Mouse (Mus musculus) cerebral cortex, adult 2 months (tissue): Measurements from ENCODE around the gene Kcnh2.

Source experiments
- WGBS: fragments of 180-500 bp; shearing (Covaris S2); methylation state at CpG from one replicate; pipeline ENCODE4 v1.1.7; 2018; 5-methylcytosine and 5-hydroxymethylcytosine counted together

The Kcnh2 gene

DNA sequence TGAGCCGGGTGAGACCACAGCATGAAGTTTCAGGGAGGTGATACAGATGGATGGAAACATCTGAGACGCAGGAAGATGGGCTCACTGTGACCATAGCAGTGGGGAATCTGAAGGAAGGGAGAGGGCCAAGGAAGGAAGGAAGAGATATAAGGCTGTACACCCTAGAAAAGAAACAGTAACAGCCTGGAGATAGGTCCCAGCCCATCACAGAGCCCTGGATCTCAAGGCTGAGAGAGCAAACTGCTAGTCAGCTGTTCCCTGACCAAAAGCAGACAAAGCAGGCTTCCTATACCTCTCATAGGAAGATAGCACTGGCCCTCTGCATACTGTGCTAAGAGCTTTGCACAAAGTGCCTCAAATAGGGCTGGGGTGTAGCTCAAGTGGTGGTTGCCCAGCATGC is 27.3 kb upstream of the Kcnh2 start:
- WGBS, result 82% methylated on average over 2 of the region's 2 CpGs

DNA sequence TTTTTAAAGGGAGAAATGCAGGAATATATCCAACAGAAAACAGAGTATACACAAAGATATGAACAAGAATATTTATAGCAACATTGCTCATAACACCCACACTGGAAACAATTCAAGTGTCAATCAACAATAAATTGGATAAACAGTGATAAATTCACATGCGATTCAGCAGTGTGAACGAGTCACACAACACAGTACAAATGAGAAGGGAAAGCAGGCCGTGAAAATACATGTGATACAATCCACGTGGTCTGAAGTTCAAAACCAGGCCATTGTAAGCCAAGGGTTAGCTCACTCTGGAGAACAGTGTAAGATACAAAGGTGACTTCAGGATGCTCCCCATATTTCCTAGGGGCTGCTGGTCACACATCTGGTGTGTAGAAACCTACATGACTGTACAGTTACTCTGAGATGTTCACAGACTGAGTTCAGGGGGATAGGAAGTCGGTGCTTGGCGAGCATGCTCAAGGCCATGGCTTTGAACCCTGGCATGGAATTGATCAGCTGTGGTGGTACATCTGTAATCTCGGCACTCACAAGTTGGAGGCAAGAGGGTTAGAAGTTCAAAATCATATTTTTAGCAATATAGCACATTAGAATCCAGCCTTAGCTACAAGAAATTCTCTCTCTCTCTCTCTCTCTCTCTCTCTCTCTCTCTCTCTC is 23.4 kb upstream of the Kcnh2 start:
- WGBS, result 72% methylated on average over 7 of the region's 7 CpGs

DNA sequence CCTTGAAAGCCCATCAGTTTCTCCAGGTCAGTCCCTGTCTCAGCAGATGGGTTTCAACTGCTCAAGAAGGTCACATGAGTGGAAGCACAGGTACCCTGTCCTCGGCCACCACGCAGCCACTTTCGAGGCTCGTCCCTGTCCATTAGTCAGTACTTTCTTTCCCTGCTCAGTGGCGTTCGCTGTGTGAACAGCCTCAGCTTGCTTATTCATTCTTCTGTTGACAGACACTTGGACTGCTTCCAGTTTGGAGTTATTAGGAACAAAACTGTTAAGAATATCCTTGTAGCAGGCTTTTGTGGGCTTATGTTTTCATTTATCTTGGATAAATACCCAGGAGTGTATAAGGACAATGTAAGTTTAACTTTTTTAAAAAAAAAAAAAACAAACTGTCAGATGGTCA is 22.8 kb upstream of the Kcnh2 start:
- 51% methylated on average over 6 of the region's 6 CpGs for WGBS

DNA sequence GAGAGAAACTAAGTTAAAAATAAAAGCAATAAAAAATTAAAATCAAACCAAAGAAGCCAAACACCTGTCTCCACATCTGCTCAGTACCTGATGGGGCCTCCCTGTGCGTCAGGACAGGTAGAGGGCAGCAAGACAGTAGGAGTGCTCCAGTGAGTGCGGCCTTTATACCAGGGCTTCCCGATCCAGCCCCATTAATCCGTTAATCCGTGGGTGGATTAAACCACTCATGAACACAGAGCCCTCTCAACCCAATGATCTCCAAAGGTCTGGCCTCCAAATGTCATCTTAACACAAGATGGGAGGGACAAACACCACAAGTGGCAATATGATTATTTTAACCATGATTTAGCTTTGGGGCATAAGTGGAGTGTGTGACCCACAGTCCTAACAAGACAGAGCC is 22.4 kb upstream of the Kcnh2 start:
- 81% methylated on average over 5 of the region's 5 CpGs for WGBS

DNA sequence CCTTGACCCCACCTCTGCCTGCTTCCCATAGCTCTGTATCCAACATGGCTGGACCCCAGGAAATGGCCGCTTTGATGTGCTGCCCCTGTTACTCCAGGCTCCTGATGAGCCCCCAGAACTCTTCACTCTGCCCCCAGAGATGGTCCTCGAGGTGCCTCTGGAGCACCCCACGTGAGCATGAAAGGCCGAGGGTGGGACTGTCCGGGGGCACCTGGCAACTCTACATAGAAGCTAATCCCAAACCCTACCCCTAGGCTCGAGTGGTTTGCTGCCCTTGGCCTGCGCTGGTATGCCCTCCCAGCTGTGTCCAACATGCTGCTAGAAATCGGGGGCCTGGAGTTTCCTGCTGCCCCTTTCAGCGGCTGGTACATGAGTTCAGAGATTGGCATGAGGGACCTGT is 18.4 kb upstream of the Kcnh2 start:
- WGBS, result 86% methylated on average over 9 of the region's 9 CpGs

DNA sequence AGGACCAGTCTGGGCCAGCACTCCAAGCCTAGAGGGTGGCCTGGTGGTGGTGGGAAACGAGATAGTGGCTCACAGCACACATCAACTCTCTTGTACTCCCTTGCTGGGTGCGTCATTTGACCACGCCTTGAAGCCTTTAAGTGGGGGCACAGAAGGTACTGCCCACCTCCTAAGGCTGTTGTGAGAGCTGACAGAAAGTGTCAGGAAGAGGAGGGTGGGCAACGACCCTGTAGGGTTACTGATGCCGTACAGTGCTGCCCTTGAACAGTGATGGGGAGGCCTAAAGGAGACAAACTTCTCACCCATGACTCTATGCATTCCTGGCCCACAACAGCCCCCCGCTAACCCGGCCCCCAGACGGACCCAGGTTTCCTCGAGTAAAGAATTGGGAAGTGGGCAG is 15.0 kb upstream of the Kcnh2 start:
- 90% methylated on average over 9 of the region's 9 CpGs for WGBS

DNA sequence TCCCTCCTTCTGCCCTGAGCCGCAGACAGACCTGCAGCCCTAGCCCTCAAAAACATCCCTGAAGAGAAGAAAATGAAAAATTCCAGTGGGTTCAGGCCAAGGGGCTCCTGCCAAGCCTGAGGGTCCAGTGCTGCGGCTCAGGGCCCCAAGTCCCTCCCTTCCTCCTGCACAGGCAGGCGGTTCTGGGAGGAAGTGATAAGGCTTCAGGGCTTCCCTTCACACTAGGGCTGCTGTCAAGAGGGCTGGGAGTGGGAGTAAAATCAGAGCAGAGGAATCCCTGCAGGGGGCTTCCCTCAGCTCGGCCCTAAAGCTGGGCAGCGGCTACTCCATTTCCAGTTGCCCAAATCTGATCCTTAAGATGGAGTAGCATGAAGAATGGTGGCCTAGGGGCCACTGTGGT is 14.1 kb upstream of the Kcnh2 start:
- WGBS, result 64% methylated on average over 5 of the region's 5 CpGs

DNA sequence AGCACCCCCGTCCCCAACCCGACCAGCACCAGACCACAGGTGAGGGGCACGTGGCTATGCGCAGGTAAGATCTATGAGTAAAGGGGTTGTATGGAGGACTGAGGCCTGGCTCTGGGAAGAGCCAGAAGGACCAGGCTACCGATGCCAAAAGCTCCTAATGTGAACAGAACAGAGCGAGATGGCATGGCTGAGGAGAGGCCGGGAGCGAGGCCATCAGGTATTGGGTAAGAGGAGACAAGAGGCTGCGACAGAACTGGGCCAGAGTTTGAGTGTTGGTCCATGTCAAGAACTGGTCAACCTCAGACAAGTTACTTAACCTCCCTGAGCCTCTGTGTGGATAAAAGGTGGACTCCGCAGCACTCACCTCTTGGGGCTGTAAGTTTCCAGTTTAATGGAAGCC is 13.6 kb upstream of the Kcnh2 start:
- WGBS, result 82% methylated on average over 10 of the region's 10 CpGs

DNA sequence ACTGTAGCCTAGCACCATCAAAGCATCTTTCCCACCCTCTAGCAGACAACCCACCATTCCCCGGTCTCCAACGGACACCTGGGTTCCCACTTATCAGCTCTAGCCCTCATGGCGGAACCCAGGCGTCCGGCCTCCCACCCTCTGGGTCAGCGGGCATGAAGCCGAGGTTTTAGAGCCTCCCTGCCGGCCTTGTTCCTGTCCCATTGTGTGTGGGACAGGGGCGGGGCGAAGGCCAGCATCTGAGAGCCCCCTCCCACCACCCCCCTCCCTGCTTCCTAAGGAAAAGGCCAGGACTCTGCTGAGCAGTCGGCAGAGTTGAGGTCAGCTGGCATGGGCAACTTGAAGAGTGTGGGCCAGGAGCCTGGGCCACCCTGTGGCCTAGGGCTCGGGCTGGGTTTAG is 13.1 kb upstream of the Kcnh2 start, which contains the start of gene Nos3:
Gene Nos3, plus strand, starts transcription at position 303 of the 400 bp plus-strand sequence.
- 63% methylated on average over 12 of the region's 12 CpGs for WGBS

DNA sequence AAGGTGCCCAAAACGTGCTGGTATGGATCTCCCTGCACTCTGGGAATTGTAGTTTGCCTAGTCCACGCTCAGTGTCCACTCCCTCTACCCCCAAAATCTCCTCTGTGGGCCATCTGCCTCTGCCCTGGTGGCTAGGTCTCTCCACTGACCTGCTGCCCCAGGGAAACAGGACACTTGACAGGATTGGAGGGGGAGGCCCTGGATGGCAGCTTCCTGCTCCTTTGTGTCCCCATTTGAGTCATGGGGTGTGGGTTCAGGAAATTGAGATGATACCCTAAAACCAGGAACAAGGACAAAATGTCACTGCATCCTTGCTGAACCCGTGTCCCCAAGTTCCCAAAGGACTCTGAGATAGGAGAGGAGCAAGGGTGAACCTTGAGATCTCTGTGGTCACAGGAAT is 12.7 kb upstream of the Kcnh2 start:
- 76% methylated on average over 3 of the region's 3 CpGs for WGBS

DNA sequence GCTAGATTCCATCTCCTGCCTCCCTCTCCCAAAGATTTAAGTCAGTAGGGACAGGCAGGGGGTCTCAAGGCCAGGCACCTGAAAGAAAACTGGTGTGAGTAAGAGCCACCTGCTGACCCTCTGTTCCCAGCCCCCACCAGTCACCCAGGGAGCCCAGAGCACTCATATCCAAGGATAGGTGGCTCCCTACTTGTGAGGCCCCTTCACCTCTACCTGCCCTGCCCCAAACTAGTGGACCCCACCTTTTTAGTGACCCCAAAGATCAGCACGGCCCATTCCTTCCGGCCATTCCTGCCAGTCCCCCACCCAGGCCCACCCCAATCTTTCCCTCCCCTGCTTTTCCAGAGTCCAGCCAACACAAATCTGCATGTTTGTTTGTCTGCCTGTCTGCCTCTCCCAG is 12.1 kb upstream of the Kcnh2 start:
- 74% methylated on average over 2 of the region's 2 CpGs for WGBS

DNA sequence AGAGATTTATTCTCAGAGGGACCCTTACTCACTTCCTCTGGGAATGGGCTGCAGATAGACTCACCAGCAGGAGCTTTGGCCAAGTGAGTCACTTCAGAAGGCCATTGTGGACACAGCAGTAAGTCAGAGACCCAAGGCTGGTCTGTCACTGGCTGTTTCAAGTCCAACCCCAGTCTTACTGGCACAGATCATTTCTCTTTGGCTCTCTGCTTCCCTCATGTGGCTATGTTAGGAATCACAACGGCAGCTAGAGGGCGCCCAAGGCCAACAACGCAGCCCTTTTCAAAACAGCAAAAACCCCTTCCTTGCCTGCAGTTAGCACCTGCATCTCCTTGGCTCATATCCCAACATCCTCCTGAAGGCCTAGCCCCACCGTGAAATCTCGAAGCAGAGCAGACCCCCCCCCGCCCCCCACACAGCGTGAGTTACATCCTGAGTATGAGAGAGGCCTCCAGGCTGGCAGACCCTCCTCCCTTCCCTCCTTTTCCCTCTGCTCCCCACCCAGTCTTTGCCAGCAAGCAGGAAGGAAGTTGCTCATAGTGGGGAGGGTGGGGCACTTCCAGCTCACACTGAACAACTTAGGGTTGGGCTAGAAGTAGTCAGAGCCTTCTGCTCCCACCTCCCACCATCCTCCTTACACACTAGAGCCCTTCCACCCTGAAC is 9.5 kb upstream of the Kcnh2 start:
- 4% methylated on average over 7 of the region's 7 CpGs for WGBS

DNA sequence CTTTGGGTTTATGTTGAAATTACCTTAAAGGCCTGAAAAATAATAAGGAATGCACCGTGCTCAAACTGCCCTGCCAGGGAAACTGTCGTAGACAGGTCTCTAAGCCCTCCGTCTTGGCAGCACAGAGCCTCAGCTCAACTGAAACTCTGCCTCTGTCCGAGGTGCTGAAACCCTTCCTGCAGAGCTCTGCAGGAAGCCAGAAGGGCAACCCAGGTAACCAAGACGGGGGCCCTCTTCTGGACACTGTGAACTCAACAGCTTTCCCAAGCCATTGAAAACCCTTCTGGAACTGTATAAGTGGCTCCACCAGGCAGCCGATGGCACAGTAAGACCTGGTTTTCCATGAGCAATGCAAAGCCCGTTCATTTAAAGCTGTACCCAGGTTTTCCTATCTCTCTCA is 6.1 kb upstream of the Kcnh2 start:
- WGBS, result 33% methylated on average over 7 of the region's 7 CpGs

DNA sequence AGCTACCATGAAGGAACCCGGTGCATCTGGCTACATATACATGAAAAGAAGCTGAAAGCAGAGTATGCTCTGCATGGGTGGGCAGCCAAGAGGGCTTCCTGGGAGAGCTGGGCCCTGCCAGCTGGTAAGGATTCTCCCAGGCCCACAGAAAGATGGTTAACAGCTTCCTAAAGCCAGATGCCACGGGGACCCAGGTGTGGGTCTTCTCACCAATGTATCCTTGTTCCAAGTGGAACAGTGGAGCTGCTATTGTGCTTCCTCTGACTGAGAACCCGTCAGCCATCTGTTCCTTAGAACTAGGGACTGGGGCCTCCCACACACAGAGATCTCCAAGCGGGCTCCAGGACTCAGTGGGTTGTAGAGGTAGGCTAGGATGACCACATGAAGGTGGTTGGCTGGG is 5.4 kb upstream of the Kcnh2 start:
- 27% methylated on average over 4 of the region's 4 CpGs for WGBS

DNA sequence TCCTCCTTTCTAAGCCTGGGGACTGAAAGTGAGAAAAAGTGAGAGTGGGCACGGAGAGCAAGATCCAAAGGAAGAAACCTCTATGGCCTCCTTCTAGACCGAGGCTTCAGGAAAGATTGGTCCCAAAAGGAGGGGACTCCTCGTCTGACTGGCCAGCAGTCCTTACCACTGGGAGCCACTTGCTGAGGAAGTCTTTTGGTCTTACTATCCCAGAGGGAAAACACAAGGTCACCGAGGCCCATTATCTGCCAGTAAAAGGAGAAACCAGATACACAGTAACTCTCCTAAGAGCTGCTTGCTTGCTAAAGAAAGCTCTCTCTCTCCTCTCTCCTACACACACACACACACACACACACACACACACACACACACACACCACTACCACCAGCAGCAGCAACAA is 1.9 kb upstream of the Kcnh2 start:
- 55% methylated on average over 4 of the region's 4 CpGs for WGBS

DNA sequence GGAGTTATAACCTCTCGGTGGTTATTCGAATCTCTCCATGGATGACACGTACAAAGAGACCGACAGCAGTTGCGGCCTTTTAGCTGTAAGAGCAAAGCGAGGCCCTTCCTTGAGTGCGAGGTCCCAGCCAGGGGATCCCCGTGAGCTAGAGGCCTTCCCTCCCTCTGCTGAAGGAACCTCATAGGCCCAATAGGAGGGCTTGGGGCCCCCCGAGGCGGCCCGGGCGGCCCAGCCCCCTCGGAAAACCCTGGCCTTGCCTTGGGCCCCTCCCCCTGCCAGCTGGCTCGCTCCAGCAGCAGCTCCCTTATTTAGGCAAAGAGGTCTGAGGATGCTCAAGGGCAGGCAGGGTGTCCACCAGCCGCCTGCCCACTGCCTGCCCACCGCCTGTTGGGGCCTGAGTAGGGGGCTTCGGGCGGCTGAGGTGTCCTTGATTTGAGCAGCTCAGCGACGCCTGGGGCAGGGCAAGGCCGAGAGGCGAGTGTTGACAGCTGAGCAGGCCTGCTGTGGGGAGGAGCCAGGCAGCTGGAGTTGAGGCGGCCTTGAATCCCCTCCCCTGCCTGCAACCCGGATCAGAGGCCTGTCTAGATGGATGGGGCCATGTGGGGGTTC is 951 bp upstream of the Kcnh2 start:
- WGBS, result 14% methylated on average over 24 of the region's 24 CpGs

DNA sequence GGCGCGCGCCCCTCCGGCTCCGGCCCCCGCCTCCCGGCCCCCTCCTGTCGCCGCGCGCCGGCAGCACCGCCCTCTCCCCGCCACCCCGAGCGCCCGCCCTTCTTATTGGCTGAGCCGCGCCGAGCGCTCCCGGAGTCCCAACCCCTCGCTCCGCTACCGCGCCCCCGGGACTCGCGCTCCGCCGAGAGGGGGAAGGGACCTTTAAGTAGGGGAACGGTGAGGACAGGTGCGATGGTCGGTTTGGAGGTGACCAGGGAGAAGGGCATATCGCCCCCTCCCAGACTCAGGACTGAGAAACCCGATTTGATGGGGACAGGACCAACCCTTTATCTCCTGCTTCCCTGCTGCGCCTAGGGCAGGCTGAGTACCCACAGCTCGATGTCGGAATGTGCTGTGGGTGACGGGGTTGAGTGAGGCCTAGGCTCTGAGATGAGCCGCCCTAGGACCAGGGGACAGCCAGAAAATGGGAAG is 332 bp upstream of the Kcnh2 start:
- WGBS, result under 1% methylated on average over 40 of the region's 41 CpGs

DNA sequence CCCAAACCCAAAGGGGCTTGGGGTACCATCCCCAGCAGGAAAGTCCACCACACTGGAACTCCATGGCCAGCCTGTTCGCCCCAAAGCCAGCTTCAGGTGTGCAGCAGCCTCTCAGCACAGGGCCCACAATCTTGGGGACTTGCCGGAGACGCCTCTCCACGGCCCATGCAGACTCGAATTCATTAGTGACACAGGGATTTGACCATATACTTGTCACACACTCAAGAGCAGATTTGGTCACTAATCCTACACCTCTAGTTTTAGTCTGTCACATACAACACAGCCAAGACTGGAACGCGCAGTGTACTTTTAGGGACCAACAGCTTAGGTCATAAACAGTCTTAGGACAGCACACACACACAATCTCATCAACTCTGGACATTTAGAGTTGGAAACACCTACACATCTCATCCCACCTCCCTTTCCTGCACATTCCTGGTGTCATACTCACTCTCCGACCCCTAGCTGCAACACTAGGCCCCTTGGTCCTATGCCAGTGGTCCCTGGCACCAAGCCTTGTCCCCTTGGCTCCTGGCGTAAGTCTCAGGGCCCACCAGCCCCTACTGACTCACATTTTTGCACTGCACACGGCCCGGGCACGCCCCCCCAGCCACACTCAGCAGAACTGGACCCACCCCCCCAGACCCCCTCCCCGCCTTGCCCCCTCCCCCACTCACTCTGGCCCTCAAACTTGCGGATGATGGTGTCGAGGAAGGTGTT is 713 bp downstream of the Kcnh2 start:
- 42% methylated on average over 15 of the region's 15 CpGs for WGBS

DNA sequence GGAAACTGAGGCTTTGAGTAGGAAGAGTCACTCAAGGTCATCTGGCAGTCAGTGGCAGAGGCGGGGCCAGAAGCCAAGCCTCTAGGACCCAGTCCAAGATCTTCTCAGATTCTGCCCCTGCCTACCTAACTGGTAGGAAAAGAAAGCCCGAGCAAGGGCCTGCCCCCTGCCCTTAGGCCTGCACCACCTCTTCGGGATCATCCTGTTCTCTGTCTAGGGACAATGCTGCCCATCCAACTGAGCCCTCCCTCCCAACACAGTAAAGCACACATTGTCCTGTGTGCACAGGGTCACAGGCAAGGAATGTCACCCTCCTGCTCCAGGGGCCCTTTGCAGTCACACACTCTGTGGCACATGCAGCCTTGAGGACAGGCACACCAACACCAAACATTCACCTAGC is 1.3 kb downstream of the Kcnh2 start:
- WGBS, result 73% methylated on average over 3 of the region's 3 CpGs

DNA sequence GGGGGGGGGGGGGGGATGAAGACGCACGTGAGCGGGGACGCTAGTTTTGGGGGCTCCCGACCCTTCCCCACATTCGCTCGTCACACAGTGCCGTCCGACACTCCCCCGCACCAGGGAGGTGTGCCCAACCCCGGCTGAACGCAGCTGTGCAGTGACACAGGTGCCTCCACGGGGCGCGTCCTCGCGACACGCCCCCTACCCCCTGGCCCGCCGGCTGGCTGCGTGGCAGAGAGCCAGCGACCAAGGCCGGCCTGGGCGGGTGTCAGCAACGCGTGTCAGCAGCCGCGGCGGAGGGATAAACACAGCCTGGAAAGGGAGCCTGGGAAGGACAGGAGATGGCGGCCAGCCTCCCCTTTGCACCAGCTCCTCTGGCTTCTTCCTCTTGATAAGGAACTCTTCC is 2.9 kb downstream of the Kcnh2 start:
- WGBS, result 1% methylated on average over 30 of the region's 30 CpGs

DNA sequence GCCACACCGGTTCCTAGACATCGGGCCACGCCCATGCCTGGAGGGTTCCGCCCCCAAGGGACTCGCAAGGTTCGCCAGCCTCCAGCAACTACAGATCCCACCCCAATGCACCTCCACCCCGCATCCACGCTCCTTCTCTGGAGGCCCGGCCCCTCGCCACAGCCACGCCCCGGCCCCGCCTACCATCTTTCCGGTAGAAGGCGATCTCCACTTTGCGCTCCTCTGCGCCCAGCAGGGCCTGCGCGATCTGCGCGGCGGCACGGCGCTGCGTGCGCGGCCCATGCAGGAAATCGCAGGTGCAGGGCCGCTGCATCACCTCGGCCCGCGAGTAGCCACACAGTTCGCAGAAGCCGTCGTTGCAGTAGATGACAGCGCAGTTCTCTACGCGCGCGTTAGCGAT is 3.3 kb downstream of the Kcnh2 start:
- under 1% methylated on average over 41 of the region's 41 CpGs for WGBS

DNA sequence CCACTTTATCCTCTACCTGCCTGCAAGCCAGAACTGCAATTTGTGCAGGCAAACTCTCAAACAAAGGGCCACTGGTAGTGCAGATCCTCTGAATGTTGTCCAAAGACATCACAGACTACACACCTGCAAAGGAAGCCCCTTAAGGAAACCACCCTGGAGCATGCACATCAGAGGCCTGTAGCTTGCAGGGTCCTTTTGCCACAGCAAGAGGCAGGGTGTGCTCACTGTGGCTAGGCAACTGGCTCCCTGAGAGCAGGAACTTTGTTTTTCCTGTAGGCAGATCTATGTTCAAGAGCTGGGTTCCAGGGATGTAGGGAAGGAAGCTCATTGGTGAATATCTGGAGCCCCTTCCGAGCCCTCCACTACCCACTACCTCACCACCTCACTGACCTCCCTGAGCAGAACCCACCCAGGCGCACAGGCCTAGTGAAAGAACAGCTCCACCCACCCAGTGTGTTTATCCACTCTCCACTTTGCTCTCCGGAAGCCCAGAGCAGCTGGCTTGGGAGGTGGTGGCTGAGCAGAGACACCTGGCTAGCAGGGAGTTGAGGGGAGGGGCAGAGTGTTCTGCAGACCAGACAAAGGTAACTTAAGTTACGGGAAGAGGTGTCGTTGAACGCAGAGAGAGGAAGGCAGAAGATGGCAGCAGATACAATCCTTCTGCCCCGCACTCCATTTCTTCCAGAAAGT is 4.1 kb downstream of the Kcnh2 start:
- WGBS, result 77% methylated on average over 7 of the region's 7 CpGs
